Mouse (Mus musculus): Measurements from ENCODE around the gene Olfr160. TPM values are rescaled to one million over a fixed set of nuclear protein-coding genes. Genes with fewer than 3 reads are reported as not detected.

Olfr160 gene
- not detected in 2 replicates for polyA plus RNA-seq (2015; fragmentation: Nextera tagmentation; extraction: Ambion mirVana)

DNA sequence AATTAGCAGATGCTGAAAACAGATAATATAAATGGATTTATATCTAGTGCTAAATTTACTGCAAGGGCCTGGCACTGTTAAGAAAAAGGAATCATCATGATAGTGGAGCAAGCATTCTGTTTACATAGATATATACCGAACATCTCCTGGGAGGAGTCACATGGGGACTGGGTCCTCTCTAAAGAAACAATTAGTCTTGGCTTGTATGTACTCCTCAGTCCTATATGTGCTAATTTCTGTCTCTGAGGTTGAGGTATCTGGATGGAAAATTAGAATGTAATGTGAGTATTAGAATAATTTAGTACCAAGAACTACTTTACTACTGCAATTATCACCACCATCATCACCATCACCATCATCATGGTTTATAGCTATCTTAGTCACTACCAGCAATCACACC is at the start of gene Olfr160:
Gene Olfr160 (minus strand): TSS at position 101 of the 400 bp plus-strand sequence.
- Histone ChIP-seq H3K9ac (no peak within 1 kb of the TSS), H3K36me3 (no peaks in the 10 kb centered on the region)
- WGBS = 100% methylated on average over 1 of the region's 1 CpGs

DNA sequence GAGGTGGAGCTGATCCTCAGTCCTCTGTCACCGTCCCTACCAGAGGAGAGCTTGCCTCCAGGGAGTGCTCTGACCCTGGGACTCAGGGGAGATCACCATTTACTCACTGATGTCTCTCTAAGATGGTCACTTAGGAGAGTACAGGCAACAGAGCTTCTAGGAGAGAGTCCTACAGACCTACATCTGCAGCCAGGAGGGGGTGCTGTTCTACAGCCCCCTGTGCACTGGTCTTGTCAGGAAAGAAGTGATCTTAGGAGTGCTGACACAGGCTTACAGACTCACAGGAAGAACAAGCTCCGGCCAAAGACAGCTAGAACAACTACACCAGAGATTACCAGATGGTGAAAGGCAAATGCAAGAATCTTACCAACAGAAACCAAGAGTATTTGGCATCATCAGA is 46.5 kb upstream of the Olfr160 start:
- Histone ChIP-seq H3K9me3 (no peaks in the 10 kb centered on the region), H3K36me3 (no peaks in the 10 kb centered on the region), H3K27me3 (no peaks in the 10 kb centered on the region), H3K4me2 (no peak overlapping the region), H3K4me1 (replicated peaks) (no peaks in the 10 kb centered on the region), H3K9ac (no peak overlapping the region), H3K27ac (replicated peaks) (no peak overlapping the region), H3K4me3 (no peak overlapping the region)
- no peak for ATAC-seq (ENCODE audit: low FRiP score, low read depth)
- WGBS = 66% methylated on average over 2 of the region's 2 CpGs

More for the DNA sequence above, at the start of gene Olfr160:
- Histone ChIP-seq H3K4me2 (no peak within 1 kb of the TSS), H3K27ac (replicated peaks) (no peak within 1 kb of the TSS), H3K4me3 (no peak within 1 kb of the TSS), H3K9me3 (no peaks in the 10 kb centered on the region), H3K27me3 (no peaks in the 10 kb centered on the region), H3K4me1 (replicated peaks) (no peaks in the 10 kb centered on the region)
- ATAC-seq (ENCODE audit: low FRiP score, low read depth) = no peak

DNA sequence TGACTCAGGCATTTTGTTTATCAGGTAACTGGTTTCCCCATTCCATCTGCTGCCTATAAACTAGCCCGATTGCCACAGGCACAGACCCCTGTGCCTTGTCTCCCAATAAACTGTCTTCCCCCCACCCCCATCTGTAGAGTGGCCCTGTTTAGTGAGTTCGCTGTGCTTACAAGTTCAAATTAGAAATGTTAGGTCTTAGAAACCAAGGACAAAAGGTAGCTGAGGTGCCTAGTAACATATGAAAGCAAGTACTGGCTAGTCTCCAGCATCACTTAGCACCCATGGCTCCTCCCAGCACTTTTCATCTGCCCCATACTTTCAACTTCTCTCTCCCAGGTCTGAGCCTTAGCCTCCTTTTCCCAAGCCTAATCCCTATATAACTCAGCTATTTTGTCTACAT is 45.7 kb upstream of the Olfr160 start:
- no peak overlapping the region for H3K4me2 ChIP-seq
- H3K27ac ChIP-seq (replicated peaks) = no peak overlapping the region
- no peaks in the 10 kb centered on the region for H3K9me3 ChIP-seq
- no peak overlapping the region for H3K9ac ChIP-seq
- H3K4me3 ChIP-seq = no peak overlapping the region
- no peaks in the 10 kb centered on the region for H3K4me1 ChIP-seq (replicated peaks)
- WGBS = 71% methylated on average over 2 of the region's 2 CpGs
- ATAC-seq (ENCODE audit: low FRiP score, low read depth) = no peak
- no peaks in the 10 kb centered on the region for H3K36me3 ChIP-seq
- no peaks in the 10 kb centered on the region for H3K27me3 ChIP-seq

DNA sequence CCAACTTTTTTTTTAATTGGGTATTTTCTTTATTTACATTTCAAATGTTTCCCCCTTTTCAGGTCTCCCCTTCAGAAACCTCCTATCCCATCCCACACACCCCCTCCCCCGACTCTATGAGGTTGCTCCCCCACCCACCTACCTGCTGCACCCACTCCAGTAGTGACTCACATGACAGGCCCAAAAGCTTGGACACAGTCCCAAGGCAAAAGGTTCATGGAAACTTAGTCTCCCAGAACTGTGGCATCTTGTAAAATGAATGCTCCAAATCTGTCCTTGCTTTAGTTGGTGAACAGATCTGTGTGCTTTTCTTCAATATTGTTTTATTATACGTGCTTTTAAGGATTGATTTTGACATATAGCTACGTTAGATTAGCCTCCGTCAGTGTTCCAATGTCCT is 36.0 kb upstream of the Olfr160 start:
- Histone ChIP-seq H3K36me3 (no peaks in the 10 kb centered on the region), H3K9me3 (no peaks in the 10 kb centered on the region), H3K4me3 (no peak overlapping the region), H3K27me3 (no peaks in the 10 kb centered on the region), H3K9ac (no peak overlapping the region), H3K27ac (replicated peaks) (no peak overlapping the region), H3K4me1 (replicated peaks) (peaks cover 8% of the 10 kb centered on the region; the same call in 1 of the 2 replicates), H3K4me2 (no peak overlapping the region)
- no peak for ATAC-seq (ENCODE audit: low FRiP score, low read depth)
- WGBS = 74% methylated on average over 4 of the region's 4 CpGs

DNA sequence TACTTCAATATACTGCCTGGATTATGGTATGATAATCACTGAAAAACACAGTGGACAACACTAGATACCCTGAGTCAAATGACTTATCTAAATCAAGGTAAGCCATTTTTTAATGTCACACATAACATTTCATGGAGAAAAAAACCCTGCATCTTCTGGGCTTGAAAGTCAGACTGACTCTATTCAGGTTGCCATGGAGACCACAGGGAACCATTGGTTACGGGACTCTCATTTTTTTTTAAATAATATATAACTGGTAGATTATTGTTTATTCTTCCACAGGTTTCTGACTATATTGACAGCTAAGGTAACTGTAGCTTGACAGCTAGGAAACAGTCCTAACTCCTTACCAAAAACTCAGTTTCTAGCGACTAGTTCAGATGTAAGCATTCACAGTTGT is 35.4 kb upstream of the Olfr160 start:
- Histone ChIP-seq H3K4me1 (replicated peaks) (peaks cover 8% of the 10 kb centered on the region; the same call in 1 of the 2 replicates), H3K4me2 (no peak overlapping the region), H3K36me3 (no peaks in the 10 kb centered on the region), H3K4me3 (no peak overlapping the region), H3K9ac (no peak overlapping the region), H3K9me3 (no peaks in the 10 kb centered on the region), H3K27ac (replicated peaks) (no peak overlapping the region), H3K27me3 (no peaks in the 10 kb centered on the region)
- WGBS = 55% methylated on average over 2 of the region's 2 CpGs
- no peak for ATAC-seq (ENCODE audit: low FRiP score, low read depth)

DNA sequence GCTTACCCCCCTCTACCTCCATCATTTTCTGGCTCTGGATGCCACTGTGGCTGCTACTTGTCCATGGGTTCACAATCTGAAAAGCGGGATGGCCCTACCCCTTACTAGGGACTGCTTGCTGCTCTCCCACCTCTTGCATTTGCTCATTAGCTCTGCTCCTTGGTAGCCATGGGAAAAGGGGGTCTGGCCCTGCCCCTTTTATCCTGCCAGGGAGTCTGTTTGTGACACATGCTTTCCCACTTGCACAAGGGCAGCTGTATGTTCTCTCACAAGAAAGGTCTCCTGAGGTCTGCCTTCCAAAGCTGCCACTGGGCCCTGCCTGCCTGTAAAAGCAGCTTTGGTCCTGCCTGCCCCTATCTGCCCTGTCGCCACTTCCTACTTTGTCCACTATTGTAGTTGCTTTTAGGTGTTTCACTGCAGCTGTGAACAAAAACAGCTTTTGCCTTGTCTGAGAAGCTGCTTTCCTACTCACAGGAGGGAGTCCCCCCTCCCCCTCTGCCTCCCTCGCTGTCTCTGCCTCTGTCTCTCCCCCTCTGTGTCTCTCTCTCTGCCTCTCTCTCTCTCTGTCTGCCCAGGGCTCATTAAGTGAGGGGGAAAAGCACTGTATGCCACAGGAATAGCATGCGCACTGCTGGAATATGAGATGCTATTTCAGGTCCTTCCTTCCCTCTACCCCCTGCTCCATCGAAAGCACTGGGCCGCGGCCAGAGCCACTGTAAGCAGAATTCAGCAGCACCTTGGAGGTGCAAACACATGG is 34.4 kb upstream of the Olfr160 start:
- peak; percentile 71 for ATAC-seq (ENCODE audit: low FRiP score, low read depth)
- WGBS = 34% methylated on average over 7 of the region's 7 CpGs
- no peak overlapping the region for H3K4me3 ChIP-seq
- H3K9me3 ChIP-seq = no peaks in the 10 kb centered on the region
- peaks cover 8% of the 10 kb centered on the region; the same call in 1 of the 2 replicates for H3K4me1 ChIP-seq (replicated peaks)
- H3K4me2 ChIP-seq = no peak overlapping the region
- no peaks in the 10 kb centered on the region for H3K36me3 ChIP-seq
- H3K27ac ChIP-seq (replicated peaks) = no peak overlapping the region
- H3K27me3 ChIP-seq = no peaks in the 10 kb centered on the region
- H3K9ac ChIP-seq = no peak overlapping the region

DNA sequence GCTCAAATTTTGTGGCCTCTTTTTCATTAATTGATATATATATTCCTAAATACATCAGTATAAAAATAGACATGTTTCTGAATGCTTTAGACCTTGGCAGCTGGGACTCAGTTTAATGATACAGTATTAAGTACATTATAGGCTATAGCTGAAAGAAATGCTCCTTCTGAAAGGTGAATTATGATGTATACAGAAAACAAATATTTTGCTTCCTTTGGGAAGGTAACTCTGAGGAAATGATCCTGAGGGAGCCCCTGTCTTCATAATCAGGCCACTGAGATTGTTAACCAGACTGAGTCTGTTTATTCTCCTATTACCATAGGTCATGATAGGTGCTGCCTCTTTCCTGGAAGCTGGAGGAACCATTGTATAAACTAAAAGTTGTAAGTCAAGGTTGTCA is 28.8 kb upstream of the Olfr160 start, which contains the start of gene Olfr874:
Gene Olfr874 (plus strand): TSS at position 301 of the 400 bp plus-strand sequence.
- no peaks in the 10 kb centered on the region for H3K36me3 ChIP-seq

DNA sequence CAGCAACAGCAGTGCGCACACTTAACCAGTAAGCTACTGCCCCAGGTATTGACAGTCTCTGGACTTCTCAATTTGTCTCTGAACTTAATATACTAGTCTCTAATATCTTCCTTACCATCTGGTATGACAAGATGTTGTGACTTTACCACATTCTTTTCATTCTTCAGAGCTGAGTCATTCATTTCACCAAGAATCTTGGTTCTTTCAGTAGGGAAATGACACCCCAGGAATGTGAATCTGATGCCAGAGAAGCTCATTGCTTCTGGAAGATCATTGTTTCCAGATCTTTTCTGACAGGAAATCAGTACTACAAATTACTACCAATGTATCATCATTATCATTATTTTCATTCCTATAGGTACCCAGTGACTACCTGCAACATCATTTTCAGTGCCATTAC is 18.3 kb upstream of the Olfr160 start:
- Histone ChIP-seq H3K4me2 (no peak overlapping the region), H3K4me3 (no peak overlapping the region), H3K27ac (replicated peaks) (no peak overlapping the region), H3K9ac (no peak overlapping the region), H3K27me3 (no peaks in the 10 kb centered on the region), H3K4me1 (replicated peaks) (no peaks in the 10 kb centered on the region), H3K9me3 (no peaks in the 10 kb centered on the region), H3K36me3 (no peaks in the 10 kb centered on the region)
- WGBS = 97% methylated on average over 1 of the region's 1 CpGs
- no peak for ATAC-seq (ENCODE audit: low FRiP score, low read depth)

More for the DNA sequence above, 28.8 kb upstream of the Olfr160 start, which contains the start of gene Olfr874:
- Histone ChIP-seq H3K27ac (replicated peaks) (no peak within 1 kb of the TSS), H3K9me3 (no peaks in the 10 kb centered on the region), H3K27me3 (no peaks in the 10 kb centered on the region), H3K4me1 (replicated peaks) (no peaks in the 10 kb centered on the region), H3K9ac (no peak within 1 kb of the TSS), H3K4me2 (no peak within 1 kb of the TSS), H3K4me3 (no peak within 1 kb of the TSS)
- ATAC-seq (ENCODE audit: low FRiP score, low read depth) = no peak

DNA sequence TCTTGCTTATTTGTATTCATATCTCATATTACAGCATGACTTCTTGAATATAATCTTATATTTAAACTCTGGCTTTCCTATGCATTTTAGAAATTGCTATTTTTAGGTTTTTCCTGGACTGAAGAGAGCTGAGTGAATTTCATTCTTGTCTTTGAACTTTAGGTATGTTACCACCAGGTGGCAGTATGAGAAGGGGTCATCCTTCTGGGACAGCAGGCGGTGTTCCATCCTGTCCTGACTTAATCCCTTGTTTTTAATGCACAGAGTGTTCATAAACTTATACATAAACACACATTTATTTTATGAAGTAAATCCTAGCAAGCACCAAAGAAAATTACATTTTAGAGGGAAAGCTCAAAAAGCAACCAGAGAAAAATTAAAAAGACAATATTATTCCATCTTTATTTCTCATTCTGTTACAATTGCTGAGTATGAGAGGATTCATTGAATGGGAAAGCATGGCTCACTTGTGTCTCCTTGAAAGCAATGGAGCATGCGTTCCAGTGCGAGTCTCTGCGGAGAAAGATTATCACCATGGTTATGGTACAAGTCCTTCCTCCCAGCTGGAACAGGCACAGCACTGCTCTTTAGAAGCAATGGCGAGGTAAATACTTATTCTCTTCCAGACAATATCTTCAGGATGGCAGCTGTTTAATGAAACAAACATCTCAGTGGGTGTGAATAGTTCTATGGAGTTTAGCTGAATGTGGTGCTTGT is 25.9 kb downstream of the Olfr160 start:
- Histone ChIP-seq H3K27ac (replicated peaks) (no peak overlapping the region), H3K27me3 (no peaks in the 10 kb centered on the region), H3K36me3 (no peaks in the 10 kb centered on the region), H3K4me2 (no peak overlapping the region), H3K4me3 (no peak overlapping the region), H3K9ac (no peak overlapping the region), H3K9me3 (no peaks in the 10 kb centered on the region), H3K4me1 (replicated peaks) (no peaks in the 10 kb centered on the region)
- peak; percentile 61; the same call in 1 of the 2 replicates for ATAC-seq (ENCODE audit: low FRiP score, low read depth)
- WGBS = 38% methylated on average over 5 of the region's 5 CpGs

DNA sequence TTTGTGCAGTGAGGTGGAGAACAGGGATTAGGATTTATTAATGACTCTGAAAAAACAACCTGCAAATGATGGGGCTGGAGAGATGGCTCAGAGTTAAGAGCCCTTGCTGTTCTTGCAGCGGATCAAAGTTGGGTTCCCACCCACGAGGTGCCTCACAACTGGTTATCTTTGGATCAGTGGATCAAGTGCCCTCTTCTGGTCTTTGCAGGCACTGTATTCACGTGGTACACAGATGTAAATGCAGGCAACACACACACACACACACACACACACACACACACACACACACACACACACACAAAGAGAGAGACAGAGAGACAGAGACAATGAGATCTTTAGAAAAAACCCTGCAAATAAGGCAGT is 28.1 kb downstream of the Olfr160 start:
- H3K9ac ChIP-seq = no peak overlapping the region
- no peaks in the 10 kb centered on the region for H3K4me1 ChIP-seq (replicated peaks)
- H3K36me3 ChIP-seq = no peaks in the 10 kb centered on the region
- H3K4me3 ChIP-seq = no peak overlapping the region
- H3K27ac ChIP-seq (replicated peaks) = no peak overlapping the region
- H3K4me2 ChIP-seq = no peak overlapping the region
- no peaks in the 10 kb centered on the region for H3K9me3 ChIP-seq
- 50% methylated on average over 3 of the region's 3 CpGs for WGBS
- H3K27me3 ChIP-seq = no peaks in the 10 kb centered on the region
- 0 out of 2 replicates have a peak, but pooled peaks have one; percentile 11 for ATAC-seq (ENCODE audit: low FRiP score, low read depth)

DNA sequence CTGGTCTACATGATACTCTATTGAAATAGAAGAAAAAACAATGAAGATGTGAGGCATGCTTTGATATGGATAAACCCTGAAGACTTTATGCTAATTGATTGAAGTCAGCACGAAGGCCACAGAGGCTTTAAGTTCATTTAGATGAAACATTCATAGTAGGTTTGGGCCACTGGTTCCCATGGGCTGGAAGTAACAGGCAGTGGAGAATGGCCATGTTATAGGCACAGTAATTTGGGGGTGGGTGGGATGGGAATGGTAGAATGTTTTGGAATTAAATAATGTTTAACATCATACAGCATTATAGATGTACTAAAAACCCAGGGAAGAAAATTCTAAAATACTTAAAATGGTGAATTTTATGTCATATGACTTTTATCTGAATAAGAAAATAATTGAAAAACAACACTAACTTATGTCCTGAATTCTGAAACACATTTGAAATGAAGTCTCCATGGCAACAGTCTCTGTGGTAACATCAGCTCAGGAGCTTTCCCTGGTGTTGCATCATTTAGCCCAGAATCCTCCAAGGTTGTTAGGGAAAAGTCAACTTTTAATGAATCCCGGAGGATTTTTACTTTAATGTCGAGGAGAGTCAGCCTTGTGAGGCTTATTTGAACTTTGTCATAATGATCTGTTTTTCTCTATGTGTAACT is 28.6 kb downstream of the Olfr160 start:
- Histone ChIP-seq H3K4me2 (no peak overlapping the region), H3K27ac (replicated peaks) (no peak overlapping the region), H3K36me3 (no peaks in the 10 kb centered on the region), H3K4me3 (no peak overlapping the region), H3K9me3 (no peaks in the 10 kb centered on the region), H3K9ac (no peak overlapping the region), H3K27me3 (no peaks in the 10 kb centered on the region), H3K4me1 (replicated peaks) (no peaks in the 10 kb centered on the region)
- 71% methylated on average over 3 of the region's 3 CpGs for WGBS
- 0 out of 2 replicates have a peak, but pooled peaks have one; percentile 48 for ATAC-seq (ENCODE audit: low FRiP score, low read depth)

DNA sequence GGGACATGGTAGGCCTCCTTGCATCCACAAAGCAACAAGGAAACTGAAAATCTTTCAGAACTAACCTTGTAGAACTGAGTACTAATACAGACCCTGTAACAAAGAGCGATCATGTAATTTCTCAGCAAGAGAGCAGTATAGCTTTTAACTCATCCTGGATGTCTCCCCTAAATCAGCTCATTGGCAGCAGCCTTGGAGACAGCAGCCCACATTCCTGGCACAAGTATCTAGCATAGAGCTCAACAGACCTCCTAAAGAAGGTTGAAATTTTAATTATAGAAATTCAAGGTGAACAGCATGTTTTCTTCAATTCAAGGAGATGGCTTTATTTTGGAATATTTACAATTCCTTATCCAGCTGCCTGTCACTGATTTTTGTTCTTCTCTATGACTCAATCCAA is 34.9 kb downstream of the Olfr160 start:
- no peak overlapping the region for H3K4me2 ChIP-seq
- no peak overlapping the region for H3K4me3 ChIP-seq
- WGBS = 100% methylated on average over 1 of the region's 1 CpGs
- H3K27ac ChIP-seq (replicated peaks) = no peak overlapping the region
- ATAC-seq (ENCODE audit: low FRiP score, low read depth) = no peak
- no peaks in the 10 kb centered on the region for H3K27me3 ChIP-seq
- H3K36me3 ChIP-seq = no peaks in the 10 kb centered on the region
- no peaks in the 10 kb centered on the region for H3K9me3 ChIP-seq
- H3K9ac ChIP-seq = no peak overlapping the region
- H3K4me1 ChIP-seq (replicated peaks) = no peaks in the 10 kb centered on the region

Measured in hindbrain, embryonic 15.5 days (tissue).